17 mouse cellular contexts compared by ENCODE assay signal in genomic region chr12:85712587-85712986, GRCm38 (mm10).
DNase-seq lines count a peak whose midpoint lies in the region.
"Had no signal": no experiment of that assay in that cellular context is flagged by ENCODE, and none has a peak within 500 bp of the region (broad histone marks: within the 10 kb centered on the region; RNA-seq: fewer than 3 reads in every experiment).

No protein-coding gene starts in this region.

- DNase-seq in 416B (ENCODE audit: low read depth), result peak; percentile 17
- DNase-seq in CD4-positive helper T cell, adult 2 months (ENCODE audit: low read depth, low spot score), result peak; percentile 46
- peak; percentile 16 for DNase-seq in R1 (ENCODE audit: low read depth, low spot score)
- DNase-seq in induced T-regulatory cell, adult 2 months (ENCODE audit: low read depth), result peak; percentile 54
- DNase-seq in spleen, adult 18-20 months, result no peak
- DNase-seq in kidney, postnatal 14 days, result no peak
- DNase-seq in cerebellum, adult 9-10 months, result no peak
- DNase-seq: adrenal gland, adult 8-10 months; adrenal gland, postnatal 36 days; cerebellum, adult 11 months; cerebellum, adult 8-10 months; cerebellum, postnatal 36 days; gastrocnemius, postnatal 36 days; heart, adult 2 months; heart, postnatal 14 days; kidney, adult 11 months; kidney, adult 9 months had no signal

Comparison
In these comparisons a context has a peak if more than half of its experiments do, and no peak if none do; other contexts are left out.
1. DNase-seq: peak in 416B (single experiment), CD4-positive helper T cell, adult 2 months (single experiment), R1 (single experiment) and induced T-regulatory cell, adult 2 months (single experiment); none in spleen, adult 18-20 months (0 of 2), kidney, postnatal 14 days (single experiment) and cerebellum, adult 9-10 months (single experiment).